Mouse (Mus musculus): ENCODE measurements around the gene Slc12a8. TPM values are rescaled to one million over a fixed set of nuclear protein-coding genes. Genes with fewer than 3 reads are reported as not detected.
"Not testable (repeated sequence)": the region's sequence is repeated elsewhere in the genome, so short reads cannot be mapped to it uniquely, and the experiment has no call there.

Gene Slc12a8
- total RNA-seq (2021): 1 to 10 TPM; 1.1 to 1.4 TPM

GRCm38 (mm10) chr16:33516807-33517565 lies at the start of gene Slc12a8:
Gene Slc12a8 (plus strand): TSS chr16:33517328.
- intact Hi-C loops (cut with DNase I): no loop called here
- peak; percentile 43 to 58 for DNase-seq (ENCODE audit: extremely low spot score in 1 of 2, low spot score in 2 of 2)

DNA sequence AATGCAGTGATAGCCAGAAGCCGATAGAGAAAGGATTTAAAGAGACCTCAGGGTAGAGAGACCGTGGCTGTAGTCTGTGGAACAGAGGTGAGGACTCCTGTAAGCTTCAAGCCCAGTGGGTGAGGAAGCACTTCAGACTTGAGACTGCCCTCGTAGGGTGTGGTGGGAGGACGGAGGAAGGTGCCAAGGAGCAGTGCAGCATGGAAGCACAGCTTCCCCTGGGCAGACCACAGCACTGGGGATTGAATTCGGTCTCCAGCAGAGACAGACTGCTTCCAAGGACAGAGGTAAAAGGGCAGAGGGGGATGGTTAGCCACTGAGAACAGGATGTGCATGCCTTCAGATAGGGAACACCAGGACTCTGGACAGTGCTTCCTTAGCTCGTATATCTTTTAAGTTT lies 49.7 kb upstream of the Slc12a8 start:
- DNase-seq (ENCODE audit: extremely low spot score in 1 of 2, low spot score in 2 of 2): no peak
- intact Hi-C loops (cut with DNase I): no loop called here

DNA sequence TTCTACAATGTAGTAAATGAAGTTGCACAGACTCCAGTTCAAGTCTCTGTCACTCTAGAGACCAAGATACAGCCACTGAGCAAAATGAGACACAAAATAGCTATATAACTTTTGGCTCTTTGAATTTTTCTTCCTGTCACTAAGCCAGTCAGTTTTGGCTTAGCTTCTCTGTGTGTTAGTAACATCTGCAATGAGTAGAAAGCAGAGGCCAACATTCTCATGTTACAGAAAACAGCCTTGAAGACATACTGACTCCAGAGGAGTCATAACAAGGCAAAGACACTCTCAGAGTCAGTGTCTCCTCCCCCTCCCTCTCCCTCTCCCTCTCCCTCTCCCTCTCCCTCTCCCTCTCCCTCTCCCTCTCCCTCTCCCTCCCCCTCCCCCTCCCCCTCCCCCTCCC lies 47.2 kb upstream of the Slc12a8 start:
- DNase-seq (ENCODE audit: extremely low spot score in 1 of 2, low spot score in 2 of 2): no peak
- intact Hi-C loops (cut with DNase I): no loop called here

- intact Hi-C loops (cut with DNase I): no loop called here
- DNase-seq (ENCODE audit: extremely low spot score in 1 of 2, low spot score in 2 of 2): no peak
Observed at GRCm38 (mm10) chr16:33474381-33474780, 42.7 kb upstream of the Slc12a8 start.

DNA sequence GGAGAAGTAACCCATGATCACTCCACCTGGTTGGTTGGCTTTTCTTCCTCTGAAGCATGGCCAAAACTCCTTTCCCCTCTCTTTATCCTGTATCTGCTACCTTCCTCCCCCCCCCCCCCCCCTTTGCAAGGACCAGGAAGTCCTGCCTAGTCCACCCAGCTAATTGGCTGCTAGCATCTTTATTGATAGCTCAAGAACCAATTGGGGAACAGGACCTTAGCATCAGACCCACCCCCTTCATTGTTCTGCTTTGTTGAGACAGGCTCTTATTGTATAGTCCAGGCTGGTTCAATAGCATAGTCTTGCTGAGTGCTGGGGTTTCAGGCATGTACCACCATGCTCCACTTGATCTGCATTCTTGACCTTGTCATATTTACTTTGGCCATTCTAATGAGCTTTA lies 37.2 kb upstream of the Slc12a8 start:
- DNase-seq (ENCODE audit: extremely low spot score in 1 of 2, low spot score in 2 of 2): no peak
- intact Hi-C loops (cut with DNase I): no loop called here

- DNase-seq (ENCODE audit: extremely low spot score in 1 of 2, low spot score in 2 of 2): no peak
- intact Hi-C loops (cut with DNase I): no loop called here
Observed at GRCm38 (mm10) chr16:33481148-33481547, 36.0 kb upstream of the Slc12a8 start.

DNA sequence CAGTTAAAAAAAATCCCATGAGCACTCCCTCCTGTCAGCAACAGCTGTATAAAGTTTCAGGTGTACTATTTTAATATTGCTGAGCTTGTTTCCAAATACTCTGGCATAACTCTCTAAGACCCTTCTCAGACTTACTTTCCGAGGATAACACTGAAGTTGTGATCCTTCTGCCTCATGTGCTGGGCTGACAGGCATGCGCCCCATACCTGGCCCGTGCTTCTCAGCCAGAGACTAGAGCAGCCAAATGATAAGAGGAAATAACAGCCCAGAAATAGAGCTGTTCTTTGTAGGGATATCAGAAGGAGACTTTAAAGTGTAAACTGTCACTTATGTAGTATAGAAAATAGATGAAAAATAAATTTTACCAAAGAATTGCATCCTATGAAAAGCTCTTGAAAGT lies 34.8 kb upstream of the Slc12a8 start:
- intact Hi-C loops (cut with DNase I): no loop called here
- DNase-seq (ENCODE audit: extremely low spot score in 1 of 2, low spot score in 2 of 2): no peak

GRCm38 (mm10) chr16:33487709-33488108 lies 29.4 kb upstream of the Slc12a8 start:
- intact Hi-C loops (cut with DNase I): no loop called here
- DNase-seq (ENCODE audit: extremely low spot score in 1 of 2, low spot score in 2 of 2): no peak

DNA sequence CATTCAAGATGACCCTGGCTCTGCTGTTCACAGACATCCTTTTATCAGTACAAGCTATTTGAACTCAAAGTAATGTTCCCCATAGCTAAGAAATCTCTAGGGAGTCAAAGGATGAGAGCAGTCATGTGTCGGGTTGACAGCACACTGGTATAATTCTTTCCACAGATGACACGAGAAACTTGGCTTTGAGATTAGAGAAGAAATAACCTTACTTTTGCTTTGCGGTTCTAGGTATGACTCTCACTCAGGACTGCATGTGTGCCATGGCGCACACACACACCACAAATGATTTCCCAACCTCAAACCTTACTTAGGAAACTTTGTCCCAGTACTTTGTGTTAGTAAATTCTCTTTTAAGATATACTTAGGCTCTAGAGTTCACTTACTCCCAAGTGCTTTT lies 22.8 kb upstream of the Slc12a8 start:
- intact Hi-C loops (cut with DNase I): no loop called here
- DNase-seq (ENCODE audit: extremely low spot score in 1 of 2, low spot score in 2 of 2): no peak

DNA sequence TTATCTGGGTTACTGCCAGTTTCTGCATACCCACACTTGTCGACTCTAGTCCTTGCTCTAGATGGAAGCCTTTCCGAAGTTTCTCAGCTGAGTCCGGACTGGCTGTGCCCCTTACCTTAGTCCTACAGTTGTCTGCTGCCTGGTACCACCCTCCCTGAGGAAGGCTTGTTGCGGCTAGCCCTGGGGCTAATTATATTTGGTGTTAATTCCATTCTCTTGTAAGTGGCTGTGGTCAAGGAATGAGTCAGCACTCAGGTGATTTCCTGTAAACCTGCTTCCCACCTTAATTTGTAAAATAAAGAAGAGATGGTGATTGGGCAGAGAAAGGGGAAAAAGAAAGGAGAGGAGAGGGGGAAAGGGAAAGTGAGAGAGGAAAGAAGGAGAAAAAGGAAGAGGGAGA lies 9.0 kb upstream of the Slc12a8 start:
- DNase-seq (ENCODE audit: extremely low spot score in 1 of 2, low spot score in 2 of 2): no peak
- intact Hi-C loops (cut with DNase I): no loop called here

DNA sequence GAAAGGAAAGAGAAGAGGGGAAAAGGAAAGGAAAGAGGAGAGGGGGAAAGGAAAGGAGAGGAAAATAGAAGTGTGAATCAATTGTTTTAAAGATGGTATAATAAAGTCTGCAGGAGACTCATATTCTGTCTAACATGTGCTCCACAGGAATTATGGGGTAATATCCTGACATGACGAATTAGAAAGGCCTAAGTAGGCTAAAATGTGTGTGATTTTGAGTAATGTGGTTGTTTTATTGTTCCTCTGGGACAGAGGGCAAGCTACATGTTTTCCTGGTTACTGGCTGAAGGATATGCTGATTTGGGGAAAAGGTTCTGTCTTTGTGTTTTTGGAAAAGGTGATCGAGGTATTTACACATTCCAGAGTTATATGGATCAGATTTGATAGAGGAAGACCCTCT lies 7.9 kb upstream of the Slc12a8 start:
- intact Hi-C loops (cut with DNase I); DNase-seq (ENCODE audit: extremely low spot score in 1 of 2, low spot score in 2 of 2): not testable (repeated sequence)

- intact Hi-C loops (cut with DNase I); DNase-seq (ENCODE audit: extremely low spot score in 1 of 2, low spot score in 2 of 2): not testable (repeated sequence)
Observed at GRCm38 (mm10) chr16:33510856-33511255, 6.3 kb upstream of the Slc12a8 start.

GRCm38 (mm10) chr16:33512555-33512954 lies 4.6 kb upstream of the Slc12a8 start:
- no peak for DNase-seq (ENCODE audit: extremely low spot score in 1 of 2, low spot score in 2 of 2)
- intact Hi-C loops (cut with DNase I): no loop called here

- intact Hi-C loops (cut with DNase I): no loop called here
- no peak for DNase-seq (ENCODE audit: extremely low spot score in 1 of 2, low spot score in 2 of 2)
Observed at GRCm38 (mm10) chr16:33517627-33518026, 499 bp downstream of the Slc12a8 start.

DNA sequence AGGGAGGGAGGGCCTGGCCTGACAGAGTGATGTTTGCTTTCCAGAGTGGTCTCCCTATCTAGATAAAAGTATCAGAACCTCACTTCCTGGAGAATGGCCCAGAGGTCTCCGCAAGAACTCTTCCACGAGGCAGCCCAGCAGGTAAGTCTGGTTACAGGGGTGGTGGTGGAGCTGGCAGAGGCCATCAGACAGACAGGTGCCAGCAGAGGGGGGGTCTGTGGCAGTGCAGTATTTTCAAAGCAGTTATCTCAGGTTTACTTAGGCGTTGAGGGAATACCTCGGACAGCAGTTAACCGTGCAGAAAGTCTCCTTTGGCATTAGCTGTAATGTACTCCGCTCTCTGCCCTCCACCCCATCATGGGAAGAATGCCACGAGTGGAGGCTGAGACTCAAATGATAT lies 1.1 kb downstream of the Slc12a8 start:
- intact Hi-C loops (cut with DNase I): no loop called here
- DNase-seq (ENCODE audit: extremely low spot score in 1 of 2, low spot score in 2 of 2): no peak

GRCm38 (mm10) chr16:33519916-33520568 lies 2.9 kb downstream of the Slc12a8 start:
- intact Hi-C loops (cut with DNase I): no loop called here
- no peak for DNase-seq (ENCODE audit: extremely low spot score in 1 of 2, low spot score in 2 of 2)

DNA sequence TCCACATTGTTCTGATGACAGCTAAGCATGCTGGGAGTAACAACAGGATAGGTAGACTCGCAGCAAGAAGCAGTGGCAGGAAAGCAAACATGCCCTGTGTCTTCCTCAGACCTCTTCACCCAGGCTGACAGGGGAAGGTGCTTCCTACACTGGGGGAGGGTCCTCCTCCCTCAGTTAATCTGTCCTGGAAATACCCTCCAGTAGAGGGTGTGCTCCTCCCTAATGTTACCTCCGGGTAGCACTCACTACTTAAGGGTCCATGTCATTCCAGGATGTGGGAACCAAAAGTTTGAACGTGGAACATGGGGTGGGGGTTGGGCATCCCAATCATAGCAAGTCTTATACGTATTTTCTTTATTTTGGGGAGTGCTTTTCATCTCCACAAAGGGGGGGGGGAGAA lies 5.4 kb downstream of the Slc12a8 start:
- intact Hi-C loops (cut with DNase I): no loop called here
- DNase-seq (ENCODE audit: extremely low spot score in 1 of 2, low spot score in 2 of 2): no peak

DNA sequence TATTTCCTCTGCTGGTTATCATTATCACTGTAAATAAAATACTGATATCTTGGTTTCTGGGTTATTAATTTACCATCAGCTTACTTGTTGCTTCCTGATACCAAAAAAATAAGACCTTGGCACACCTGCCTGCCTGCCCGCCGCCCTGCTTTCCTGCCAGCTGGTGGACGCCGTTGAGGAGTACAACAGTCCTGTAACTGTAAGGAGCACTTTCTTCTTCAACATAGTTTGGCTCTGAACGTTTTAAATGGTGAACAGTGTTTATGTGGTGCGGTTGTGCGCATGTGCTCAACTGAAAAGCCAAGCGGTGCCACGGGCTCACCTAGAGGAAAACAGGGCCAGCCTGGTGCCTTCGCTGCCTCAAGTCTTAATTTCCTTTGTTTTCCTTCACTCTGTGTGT lies 6.4 kb downstream of the Slc12a8 start:
- intact Hi-C loops (cut with DNase I): no loop called here
- no peak for DNase-seq (ENCODE audit: extremely low spot score in 1 of 2, low spot score in 2 of 2)

DNA sequence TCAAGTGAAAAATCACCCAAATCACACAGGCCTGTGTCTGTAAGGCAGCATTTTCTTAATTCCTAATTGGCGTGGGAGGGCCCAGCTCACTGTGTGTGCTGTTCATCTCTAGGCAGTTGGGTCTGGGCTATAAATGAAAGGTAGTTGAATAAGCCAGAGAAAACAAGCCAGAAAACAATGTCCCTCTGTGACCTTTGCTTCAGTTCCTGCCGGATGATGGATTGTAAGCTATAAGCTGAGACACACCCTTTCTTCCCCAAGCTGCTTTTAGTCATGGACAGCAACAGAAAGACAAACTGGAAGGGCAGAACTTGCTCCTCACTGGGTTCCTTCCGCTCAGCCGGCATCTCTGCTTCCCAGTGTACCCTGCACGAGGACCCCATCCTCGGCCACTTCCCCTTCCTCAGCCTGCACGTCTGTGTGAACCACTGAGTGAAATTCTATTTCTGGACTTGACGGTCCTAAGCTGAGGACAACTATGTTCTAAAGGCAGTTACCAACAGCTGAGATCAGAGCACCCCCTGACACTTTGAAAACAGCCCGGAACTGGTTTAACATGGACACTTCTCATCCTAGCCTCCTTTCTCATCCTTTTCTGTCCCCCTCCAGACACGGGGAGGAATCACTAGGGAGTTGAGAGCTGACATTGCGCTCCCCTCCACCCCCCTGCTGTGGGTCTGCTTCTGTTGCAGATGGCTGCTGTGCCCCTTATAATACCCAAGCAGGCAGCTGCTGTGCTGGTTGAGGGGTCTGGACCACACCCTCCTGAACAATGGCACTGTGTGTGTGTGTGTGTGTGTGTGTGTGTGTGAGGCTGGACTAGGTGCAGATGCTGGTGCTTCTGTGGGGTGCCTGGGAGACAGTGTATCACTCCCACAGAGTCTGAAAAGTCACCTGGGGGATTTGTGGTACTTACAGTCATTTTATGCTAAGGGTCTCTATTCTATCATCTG lies 12.7 kb downstream of the Slc12a8 start:
- intact Hi-C loops (cut with DNase I): no loop called here
- peak; percentile 19 to 46 for DNase-seq (ENCODE audit: extremely low spot score in 1 of 2, low spot score in 2 of 2)

DNA sequence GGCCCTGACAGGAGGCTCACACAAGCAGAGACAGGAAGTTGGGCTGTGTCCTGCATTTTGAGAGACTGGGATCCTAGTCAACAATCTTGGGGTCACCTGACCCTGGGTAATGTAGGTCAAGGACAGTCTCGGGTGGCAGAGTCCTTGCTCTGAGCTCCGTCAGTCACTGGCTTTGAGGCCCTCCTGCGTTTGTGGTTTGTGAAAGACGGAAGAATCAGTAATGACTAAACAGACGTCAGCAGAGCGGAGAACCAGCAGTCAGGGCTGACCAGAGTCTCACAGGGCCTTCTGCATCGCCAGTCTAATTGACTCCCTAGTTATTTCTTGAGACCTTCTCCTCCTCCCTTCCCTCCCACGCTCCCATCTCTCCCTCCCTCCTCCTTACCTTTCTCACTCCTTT lies 14.1 kb downstream of the Slc12a8 start:
- no peak for DNase-seq (ENCODE audit: extremely low spot score in 1 of 2, low spot score in 2 of 2)
- intact Hi-C loops (cut with DNase I): no loop called here
